Mouse (Mus musculus) brown adipose tissue, adult 24 weeks (tissue): ENCODE measurements around the gene Pcdh17. TPM values are rescaled to one million over a fixed set of nuclear protein-coding genes. Genes with fewer than 3 reads are reported as not detected.

ENCODE experiments used
- H3K27ac ChIP-seq: fragments of 200-500 bp; replicated peaks from 2 replicates; pipeline ENCODE4 v1.5.1; 2012; ENCODE audit warnings: low read depth, mild to moderate bottlenecking, low read length
- H3K4me1 ChIP-seq: fragments of 200-500 bp; 2 replicates; pipeline ENCODE4 v1.6.1; 2012; ENCODE audit warnings: low read length, mixed read lengths; ENCODE audit not compliant: control insufficient read depth, insufficient read depth, insufficient read length
- H3K4me3 ChIP-seq: fragments of 200-500 bp; 2 replicates; pipeline ENCODE4 v1.5.1; 2012; ENCODE audit warnings: low read depth, mild to moderate bottlenecking, low read length, moderate library complexity; ENCODE audit not compliant: insufficient read depth
- polyA plus RNA-seq: library from polyadenylated mRNA; stranded (reverse); fragments of >200 nt; gene quantifications from 2 replicates; pipeline ENCODE4 v1.2.4, GENCODE M21; 2012; ENCODE audit not compliant: missing spikeins, insufficient read depth, insufficient read length

Pcdh17 gene
- polyA plus RNA-seq, 1 experiment, result 0.48 TPM

GRCm38 (mm10) chr14:84551546-84551945 lies 108.2 kb downstream of the Pcdh17 start:
- H3K27ac ChIP-seq, result no peak overlapping the region
- no peak overlapping the region for H3K4me3 ChIP-seq
- no peaks in the 10 kb centered on the region for H3K4me1 ChIP-seq

GRCm38 (mm10) chr14:84571071-84571470 lies 127.7 kb downstream of the Pcdh17 start:
- Histone ChIP-seq H3K4me3 (no peak overlapping the region), H3K4me1 (no peaks in the 10 kb centered on the region), H3K27ac (no peak overlapping the region)
